Mouse (Mus musculus) urinary bladder, adult 18-20 months (tissue): Measurements from ENCODE around the gene Sf1.

Experiments used
- DNase-seq, 2 experiments: peaks; one replicate each; pipeline ENCODE4 v3.0.0; 2022; ENCODE audit warnings: low spot score in 2 of 2, mixed read lengths in 2 of 2

Gene Sf1

GRCm38 (mm10) chr19:6398447-6399284 is 35.2 kb downstream of the Sf1 start:
- DNase-seq = peak in 1 of 2 experiments; percentile 63

GRCm38 (mm10) chr19:6399285-6400095 is 36.0 kb downstream of the Sf1 start, which contains the start of gene Rasgrp2:
Rasgrp2 (plus strand) TSS chr19:6399340.
- no peak for DNase-seq

DNA sequence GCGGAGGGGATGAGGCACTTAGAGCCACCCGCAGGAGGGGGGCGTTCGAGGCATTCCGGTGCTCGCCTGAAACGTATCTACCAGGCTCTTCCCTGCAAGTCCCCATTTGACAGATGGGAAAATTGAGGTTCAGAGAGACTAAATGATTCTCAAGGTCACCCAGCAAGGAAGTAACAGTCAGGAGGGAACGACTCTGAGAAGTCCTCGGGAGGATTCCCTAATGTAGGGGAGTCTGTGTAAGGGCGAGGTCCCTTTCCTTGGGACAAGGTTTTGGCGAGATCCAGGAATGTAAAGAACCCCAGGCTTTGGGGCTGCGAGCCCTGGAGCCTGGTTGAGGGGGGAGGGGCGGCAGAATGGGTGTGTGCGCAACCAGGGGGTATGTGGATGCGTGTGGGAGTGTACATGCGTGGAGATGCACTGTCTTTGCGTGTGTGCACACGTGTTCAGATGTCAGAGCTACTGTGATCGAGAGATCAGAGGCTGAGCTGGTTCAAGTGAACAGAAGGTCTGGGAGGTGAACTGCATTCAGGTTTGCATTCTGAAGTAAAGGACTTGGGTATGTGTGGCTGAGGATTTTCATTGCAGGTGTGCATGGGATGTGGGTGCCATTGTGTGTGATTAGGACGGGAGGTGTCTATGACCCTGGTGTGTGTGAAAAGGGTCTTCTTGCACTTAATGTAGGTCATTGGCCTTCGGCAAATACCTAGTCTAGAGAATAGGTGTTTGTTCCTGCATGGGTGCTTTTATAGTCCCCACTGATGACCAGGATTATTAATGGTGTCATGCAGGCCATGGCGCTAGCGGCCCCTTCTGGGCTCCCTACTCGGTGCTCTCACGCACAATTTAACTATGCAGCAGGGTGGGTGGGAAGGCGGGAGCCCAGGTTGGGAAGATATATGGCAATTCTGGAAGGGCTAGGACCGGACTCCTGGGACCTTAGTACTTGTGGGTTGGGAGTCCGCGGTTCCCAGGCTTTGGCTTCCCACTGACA is 36.9 kb downstream of the Sf1 start:
- DNase-seq = no peak

DNA sequence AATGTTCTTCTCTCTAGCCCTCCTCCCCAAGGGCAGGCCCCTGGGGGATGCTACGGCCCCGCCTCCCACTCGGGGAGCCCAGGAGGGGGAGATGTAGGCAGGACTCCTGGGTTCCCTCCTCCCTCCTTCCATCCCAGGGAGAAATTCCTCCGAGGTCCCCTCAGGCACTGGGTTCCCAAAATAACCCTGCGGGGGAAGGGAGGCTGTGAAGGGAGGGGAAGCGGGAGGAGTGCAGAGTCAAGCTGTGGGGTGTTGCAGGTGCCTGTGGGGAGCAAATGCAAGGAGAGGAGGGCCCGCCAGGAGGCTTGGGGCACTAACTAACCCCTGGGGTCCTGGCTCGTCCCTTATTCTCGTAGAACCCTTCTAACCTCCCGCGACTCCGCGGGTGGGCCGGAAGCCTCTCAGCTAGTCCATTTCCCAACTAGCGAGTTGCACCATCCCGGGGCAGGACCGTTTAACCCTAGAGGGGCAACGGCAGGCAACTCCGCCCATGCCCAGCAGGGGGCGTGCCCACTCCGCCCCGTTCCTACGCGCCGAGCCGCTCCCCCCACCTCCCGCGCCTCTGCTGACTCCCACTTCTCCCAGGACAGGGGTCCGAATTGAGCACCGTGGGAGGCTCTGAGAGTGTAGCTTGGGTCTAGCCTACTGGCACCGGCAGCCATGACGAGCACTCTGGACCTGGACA is 37.8 kb downstream of the Sf1 start:
- DNase-seq = peak; percentile 62 to 73

- DNase-seq = no peak
Measured at GRCm38 (mm10) chr19:6401951-6402350, 38.5 kb downstream of the Sf1 start.

- no peak for DNase-seq
Measured at GRCm38 (mm10) chr19:6403869-6404268, 40.4 kb downstream of the Sf1 start.

DNA sequence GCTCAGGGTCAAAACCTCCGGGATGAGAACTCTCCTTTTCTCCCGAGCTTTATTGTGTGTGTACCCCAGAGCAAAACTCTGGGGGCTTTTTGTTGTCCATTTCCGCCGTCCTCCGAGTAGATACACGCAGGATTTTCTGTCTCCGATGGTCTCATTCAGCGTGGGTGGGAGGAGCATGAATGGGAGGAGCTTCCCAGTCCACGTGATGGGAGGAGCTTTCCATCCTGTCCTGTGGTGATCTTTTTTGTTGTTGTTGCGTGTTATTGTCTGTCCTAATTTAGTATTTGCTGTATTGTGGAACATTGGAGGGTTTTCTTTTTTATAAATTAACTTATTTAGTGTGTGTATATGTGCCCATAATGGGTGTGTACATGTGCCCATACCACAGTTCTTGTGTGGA is 41.9 kb downstream of the Sf1 start:
- DNase-seq = no peak

DNA sequence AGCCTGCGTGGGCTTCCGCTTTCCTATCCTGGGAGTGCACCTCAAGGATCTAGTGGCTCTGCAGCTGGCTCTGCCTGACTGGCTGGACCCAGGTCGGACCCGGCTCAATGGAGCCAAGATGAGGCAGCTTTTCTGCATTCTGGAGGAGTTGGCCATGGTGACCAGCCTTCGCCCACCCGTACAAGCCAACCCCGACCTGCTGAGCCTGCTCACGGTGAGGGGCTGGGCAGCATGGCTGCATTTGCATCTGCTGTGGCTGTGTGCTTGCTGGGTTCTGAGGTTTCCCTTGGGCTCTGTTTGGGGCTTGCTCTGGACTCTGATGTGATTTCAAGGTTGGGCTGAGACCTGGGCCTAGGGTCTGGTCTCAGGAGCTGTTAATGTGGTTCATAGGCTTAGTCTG is 43.6 kb downstream of the Sf1 start:
- no peak for DNase-seq

DNA sequence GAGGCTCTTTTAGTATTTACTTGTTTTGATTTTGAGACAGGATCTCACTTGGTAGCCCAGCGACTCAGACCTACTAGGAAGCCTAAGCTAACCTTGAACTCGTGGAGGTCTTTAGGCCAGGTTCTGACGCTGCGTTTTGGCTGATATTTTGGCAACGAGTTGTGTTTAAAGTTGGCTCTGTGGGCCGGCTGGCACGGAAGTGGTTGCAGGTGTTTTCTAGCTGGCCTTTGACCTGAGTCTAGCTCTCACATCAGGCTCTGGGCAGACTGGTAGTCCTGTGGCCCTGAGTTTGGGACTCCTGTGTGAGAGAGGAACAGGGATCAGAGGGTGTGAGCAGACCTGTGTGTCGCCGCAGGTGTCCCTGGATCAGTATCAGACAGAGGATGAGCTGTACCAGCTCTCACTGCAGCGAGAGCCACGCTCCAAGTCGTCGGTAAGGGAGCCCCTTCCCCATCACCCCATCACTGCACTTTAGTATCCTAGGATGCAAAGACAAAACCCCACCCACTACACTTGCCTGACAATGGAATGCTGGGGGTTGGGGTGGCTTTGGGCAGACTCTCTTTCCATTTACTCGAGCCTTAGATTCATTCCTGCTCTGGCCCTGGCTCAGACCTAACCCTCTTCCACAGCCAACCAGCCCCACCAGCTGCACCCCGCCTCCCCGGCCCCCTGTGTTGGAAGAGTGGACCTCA is 44.5 kb downstream of the Sf1 start:
- no peak for DNase-seq

DNA sequence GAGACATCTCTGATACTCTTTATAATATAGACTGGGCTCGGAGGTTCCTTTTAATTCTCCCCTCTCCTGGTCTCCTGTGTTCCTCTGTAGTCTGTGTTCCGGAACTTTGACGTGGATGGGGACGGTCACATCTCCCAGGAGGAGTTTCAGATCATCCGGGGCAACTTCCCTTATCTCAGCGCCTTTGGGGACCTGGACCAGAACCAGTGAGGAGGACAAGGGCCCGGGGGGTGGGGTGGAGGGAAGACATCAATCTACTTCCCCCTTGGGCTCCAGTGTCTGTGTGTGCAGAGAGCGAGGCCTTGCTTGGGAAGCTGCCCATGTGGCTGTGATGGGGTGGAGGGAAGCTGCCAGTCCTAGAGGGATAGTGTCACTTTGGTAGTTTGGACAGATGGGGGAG is 45.3 kb downstream of the Sf1 start:
- DNase-seq = no peak

GRCm38 (mm10) chr19:6409176-6409575 is 45.7 kb downstream of the Sf1 start:
- no peak for DNase-seq

DNA sequence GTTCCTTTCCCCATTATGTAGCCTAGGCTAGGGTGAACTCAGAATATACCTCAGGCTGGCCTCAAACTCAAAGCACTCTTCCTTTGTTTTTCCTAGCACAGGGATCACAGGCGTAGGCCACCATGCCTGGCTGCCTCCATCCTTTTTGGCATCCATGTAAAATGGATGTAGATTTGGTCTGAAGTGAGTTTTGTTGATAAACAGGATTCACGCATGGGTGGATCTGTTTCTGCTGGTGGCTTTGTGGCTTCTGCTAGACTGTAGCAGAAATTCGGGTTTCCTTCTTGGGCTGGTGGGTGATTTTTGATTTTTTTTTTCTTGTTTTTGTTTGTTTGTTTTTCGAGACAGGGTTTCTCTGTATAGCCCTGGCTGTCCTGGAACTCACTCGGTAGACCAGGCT is 46.4 kb downstream of the Sf1 start:
- no peak for DNase-seq

DNA sequence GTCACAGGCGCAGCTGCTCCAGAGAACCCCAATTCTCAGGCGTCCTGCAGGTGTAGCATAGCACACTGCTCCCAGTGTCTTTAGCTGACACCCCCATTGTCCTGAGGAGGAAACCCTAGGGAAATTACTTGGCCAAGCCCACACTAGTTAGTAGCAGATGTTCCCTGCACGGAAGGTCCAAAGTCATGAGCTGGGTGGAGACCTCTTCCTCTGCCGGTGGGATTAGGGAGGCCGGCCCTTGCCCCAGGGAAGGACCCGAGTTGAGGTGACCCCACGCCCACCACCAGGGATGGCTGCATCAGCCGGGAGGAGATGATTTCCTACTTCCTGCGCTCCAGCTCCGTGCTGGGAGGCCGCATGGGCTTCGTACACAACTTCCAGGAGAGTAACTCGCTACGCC is 49.3 kb downstream of the Sf1 start:
- DNase-seq = no peak

- no peak for DNase-seq
Measured at GRCm38 (mm10) chr19:6415454-6415853, 52.0 kb downstream of the Sf1 start.

- no peak for DNase-seq
Measured at GRCm38 (mm10) chr19:6416124-6416770, 52.8 kb downstream of the Sf1 start.

DNA sequence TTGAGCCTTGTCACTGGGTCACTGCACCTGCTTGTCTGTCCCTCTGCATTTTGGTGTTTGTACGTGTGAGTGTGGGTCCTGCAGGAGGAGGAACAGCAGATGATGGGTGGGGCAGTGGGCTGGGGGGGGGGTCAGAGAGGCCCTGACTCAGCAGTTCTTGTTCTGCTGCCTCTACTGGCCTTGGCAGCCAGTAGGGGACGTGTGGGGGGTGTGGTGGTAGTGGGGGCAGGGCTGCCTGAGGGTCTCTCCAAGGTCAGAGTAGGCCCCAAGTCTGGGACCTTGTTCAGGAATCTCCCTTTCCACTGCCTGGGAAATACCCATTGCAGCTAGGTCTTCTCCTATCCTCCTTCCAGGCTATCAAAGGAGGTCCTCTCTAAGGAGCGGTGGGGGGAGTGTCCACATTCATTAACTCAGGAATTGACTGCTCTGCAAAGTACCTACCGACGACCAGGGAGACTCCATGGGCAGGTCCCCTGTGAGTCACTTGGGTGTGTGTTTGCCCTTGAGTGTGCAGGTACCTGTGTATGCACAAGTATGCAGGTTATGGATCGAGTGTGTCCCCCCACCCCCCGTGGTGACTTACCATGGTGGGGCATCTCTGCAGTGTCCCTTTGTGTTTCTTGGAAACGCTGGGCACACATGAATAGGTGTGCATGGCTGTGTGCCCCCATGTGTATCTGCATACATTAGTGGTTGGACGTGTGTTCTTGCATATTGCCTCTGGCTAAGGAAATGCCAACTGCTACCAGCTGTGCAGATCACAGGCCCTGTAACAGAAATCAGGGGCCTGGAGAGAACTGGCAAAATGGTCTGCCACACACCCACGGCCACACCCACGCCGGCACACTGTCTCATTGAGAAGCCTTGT is 53.6 kb downstream of the Sf1 start:
- no peak for DNase-seq

DNA sequence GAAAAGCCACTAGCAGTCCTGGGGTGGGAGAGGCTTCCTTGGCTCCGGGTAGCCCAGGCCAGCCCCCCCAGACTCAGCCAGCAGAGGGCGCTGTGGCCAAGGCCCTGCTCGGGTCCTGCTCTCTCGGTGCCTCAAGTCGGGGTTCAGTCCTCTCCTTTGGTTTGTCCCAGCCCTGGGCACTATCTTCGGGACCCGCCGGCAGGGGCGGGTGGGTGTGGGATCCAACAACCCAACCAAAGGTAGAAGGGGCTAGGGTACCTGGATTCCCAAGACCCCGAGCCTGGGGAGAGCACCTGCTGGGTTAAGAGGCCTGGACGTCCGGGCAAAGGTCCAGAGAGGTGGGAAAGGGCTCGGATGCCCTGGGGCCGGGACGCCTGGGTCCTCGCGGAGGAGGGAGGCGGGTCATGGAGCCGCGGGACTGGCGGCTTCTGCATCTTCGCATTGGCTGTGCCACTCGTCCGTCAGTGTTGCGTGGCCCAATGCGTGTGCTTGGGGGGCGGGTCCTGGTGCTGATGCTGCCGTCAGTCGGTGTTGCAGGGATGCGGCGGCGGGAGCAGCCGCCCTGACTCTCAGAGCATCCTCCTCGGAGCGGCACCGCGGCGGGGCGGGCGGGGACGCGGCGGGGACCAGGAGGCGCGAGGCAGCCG is 54.9 kb downstream of the Sf1 start, which contains the start of gene Nrxn2:
TSS of gene Nrxn2 (plus strand) at position 499 of the 647 bp plus-strand sequence.
- DNase-seq = peak; percentile 60 to 68

- DNase-seq = no peak
Measured at GRCm38 (mm10) chr19:6418984-6419692, 55.6 kb downstream of the Sf1 start.
